Mouse (Mus musculus) small intestine, adult 2 months (tissue): ENCODE data around the gene Nfkbie.

ENCODE experiments used
- CTCF ChIP-seq: fragments of 200-500 bp; IDR thresholded peaks from 2 replicates; pipeline ENCODE4 v1.5.1; 2012; ENCODE audit warnings: low read depth, mild to moderate bottlenecking, control low read depth, inconsistent platforms, low read length, moderate library complexity, mixed read lengths; ENCODE audit not compliant: insufficient replicate concordance, insufficient read length; ENCODE audit errors: extremely low read depth
- POLR2A ChIP-seq: fragments of 200-500 bp; IDR thresholded peaks from 2 replicates; pipeline ENCODE4 v1.6.1; 2012; ENCODE audit warnings: low read depth, mild to moderate bottlenecking, control low read depth, inconsistent platforms, low read length, moderate library complexity

GRCm38 (mm10) chr17:45546941-45547340, 8.6 kb upstream of the Nfkbie start:
- TF ChIP-seq POLR2A (no peak), CTCF (no peak)
